Mouse (Mus musculus): ENCODE measurements around the gene Bglap3.
"Not testable (repeated sequence)": the region's sequence is repeated elsewhere in the genome, so short reads cannot be mapped to it uniquely, and the experiment has no call there.

The Bglap3 gene

GRCm38 (mm10) chr3:88376644-88377043 is 4.1 kb upstream of the Bglap3 start:
- not testable (repeated sequence) for DNase-seq

GRCm38 (mm10) chr3:88375750-88376626 is 3.4 kb upstream of the Bglap3 start:
- peak; percentile 67 for DNase-seq

- not testable (repeated sequence) for DNase-seq
Observed at GRCm38 (mm10) chr3:88368511-88368910, 4.0 kb downstream of the Bglap3 start.

DNA sequence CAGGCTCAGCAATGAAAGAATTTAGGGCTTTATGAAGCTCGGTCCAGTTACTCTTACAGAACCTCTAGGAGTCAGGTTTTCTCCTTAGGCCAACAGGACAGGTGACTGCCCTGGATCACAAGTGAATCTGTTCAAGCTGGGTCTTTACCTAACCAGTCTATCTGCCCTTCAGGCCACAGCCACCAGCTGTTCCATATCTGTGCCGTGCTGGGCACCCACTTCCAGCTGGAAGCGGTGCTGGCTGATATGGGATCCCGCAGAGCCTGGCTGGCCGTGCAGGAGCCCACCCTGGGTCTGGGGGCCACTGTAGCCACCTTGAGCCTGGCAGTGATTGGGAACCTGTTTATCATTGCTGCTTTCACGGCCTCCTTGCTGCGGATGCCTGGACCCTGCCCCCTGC is 5.0 kb downstream of the Bglap3 start:
- DNase-seq, result not testable (repeated sequence)

GRCm38 (mm10) chr3:88366830-88367428 is 5.6 kb downstream of the Bglap3 start:
- peak; percentile 83 for DNase-seq

DNA sequence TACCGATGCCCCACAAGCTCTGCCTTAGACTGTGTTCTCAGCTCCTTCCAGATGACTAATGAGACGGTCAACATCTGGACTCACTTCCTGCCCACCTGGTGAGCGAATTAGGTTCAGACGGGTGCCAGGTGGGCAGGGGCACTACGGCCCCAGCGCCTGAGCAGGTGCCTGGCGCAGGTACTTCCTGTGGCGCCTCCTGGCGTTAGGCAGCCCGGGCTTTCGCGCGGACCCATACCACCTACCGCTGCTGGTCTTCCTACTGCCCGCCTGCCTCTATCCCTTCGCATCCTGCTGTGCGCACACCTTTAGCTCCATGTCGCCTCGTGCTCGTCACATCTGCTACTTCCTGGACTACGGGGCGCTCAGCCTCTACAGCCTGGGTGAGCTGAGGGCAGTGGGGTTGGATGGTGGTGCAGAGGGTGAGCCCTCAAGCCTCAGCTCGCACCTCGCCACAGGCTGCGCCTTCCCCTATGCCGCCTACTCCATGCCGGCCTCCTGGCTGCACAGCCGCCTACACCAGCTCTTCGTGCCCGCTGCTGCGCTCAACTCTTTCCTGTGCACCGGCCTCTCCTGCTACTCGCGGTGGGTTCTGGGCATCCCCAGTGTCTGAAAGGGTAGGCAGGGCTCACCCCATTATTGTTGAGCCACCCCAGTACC is 6.7 kb downstream of the Bglap3 start:
- DNase-seq, result peak; percentile 45

DNA sequence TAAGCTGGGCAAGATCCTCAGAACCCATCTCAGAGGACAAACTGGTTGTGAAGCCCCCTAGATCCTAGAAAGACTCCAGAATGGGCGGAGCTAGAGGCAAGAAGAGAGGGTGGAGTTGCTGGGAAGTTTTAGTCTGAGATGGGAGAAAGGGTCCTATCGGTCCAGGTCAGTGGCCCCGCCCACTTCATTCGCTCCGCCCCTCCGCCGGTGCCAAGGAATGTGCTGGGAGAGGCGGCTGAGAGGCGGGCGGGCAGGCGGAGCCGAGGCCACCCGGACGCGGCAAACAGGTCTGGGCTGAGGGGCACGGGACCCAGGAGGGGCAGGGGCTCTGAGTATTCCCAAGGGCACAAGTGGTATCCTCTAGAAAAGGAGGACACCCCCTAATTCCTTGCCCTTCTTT is 8.2 kb downstream of the Bglap3 start, which contains the start of gene Paqr6:
TSS of gene Paqr6 (plus strand) at position 248 of the 400 bp plus-strand sequence.
- DNase-seq, result peak; percentile 48

DNA sequence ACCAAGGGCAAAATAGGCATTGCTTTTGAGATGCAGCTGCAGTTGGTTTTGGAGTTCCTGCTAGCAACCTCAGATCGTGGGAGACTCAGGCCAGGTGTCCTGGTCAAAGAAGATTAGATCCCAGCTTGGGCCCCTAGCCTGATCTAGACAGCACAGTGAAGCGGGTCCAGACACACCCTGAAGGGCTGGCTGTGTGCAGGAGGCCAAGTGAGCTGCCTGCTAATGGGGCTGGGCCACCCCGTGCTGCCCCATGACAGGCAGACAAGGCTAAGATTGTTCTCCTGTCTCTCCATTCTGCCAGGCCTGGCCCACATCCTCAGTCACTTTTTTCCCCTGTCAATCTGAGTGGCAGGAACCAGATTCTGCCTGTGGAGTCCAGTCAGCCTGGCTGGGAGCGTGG is 8.8 kb downstream of the Bglap3 start:
- no peak for DNase-seq

- no peak for DNase-seq
Observed at GRCm38 (mm10) chr3:88361612-88362313, 10.8 kb downstream of the Bglap3 start.

DNA sequence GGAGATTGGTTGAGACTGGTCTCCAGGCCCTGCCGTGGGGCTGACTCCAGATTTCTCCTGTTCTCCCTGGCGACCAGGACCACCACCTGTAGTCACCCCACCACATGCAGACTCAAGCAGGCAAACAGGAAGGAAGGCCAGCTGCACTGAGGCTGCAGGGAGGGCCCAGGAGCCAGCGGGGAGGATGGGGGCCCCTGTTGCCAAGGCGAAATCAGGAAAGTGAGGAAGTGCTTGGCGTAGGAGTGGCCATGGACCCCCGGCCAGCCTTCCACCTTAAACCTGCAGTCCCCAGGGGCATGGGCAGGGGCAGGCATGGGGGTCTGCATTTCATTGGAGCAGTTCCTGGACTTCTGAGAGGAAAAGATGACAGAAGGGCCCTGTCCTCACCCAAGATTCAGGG is 11.4 kb downstream of the Bglap3 start:
- peak; percentile 53 for DNase-seq

DNA sequence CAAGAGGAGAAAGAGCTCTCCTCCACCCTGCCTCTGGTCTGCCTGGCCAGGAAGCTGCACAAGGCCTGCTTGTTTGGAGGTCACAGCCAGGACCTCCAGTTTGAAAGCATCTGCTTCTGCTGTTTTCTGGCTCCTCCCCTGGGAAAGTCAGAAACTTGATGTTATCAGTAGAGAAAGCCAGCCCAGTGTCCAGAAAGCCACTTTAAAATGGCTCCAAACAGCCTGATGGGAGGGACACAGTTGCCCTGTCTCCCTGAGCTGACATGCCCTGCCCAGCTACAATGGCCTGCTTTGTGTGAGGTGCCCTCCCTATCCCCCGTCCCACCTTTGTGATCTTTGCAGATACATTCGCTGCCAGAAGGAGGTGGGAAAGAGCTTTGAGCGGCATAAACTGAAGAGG is 12.6 kb downstream of the Bglap3 start:
- DNase-seq, result no peak

DNA sequence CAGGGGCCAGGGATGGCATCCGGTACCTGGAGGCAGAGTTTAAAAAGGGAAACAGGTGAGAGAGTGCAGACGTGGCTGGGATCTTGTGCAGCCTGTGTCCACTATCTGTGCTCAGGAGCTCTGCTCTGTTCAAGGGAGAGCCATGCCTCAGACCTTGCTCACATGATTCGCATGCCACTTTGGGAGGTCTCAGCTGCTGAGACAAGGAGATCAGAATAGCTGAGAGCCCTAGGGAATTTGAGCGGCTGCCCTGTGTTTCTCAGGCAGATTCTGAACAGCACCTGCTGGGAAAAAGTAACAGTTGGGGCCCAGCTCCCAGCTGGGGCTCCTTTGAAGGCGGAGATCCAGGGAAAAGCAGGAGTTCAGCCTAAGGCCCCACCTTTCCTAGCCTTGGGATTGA is 13.0 kb downstream of the Bglap3 start:
- no peak for DNase-seq

- DNase-seq, result no peak
Observed at GRCm38 (mm10) chr3:88354396-88355165, 18.0 kb downstream of the Bglap3 start.

- DNase-seq, result no peak
Observed at GRCm38 (mm10) chr3:88352907-88353306, 19.6 kb downstream of the Bglap3 start.

DNA sequence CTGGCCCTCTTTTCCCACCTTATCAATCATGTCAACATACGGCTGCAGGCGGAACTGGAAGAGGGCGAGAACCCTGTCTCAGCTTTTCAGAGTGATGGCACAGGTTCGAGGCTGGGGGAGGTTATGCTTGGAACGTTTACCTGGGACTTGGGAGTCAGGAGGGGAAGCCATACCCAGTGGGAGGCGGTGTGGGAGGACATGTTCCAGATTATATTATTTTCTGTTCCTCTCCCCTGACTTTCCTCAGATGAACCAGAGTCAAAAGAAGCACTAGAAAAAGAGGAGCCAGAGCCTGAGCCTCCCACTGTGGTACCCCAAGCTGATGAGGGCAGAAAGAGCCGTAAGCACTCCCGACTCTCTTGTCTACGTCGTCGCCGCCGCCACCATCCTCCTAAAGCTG is 21.8 kb downstream of the Bglap3 start:
- DNase-seq, result no peak

- no peak for DNase-seq
Observed at GRCm38 (mm10) chr3:88339006-88339405, 33.5 kb downstream of the Bglap3 start.

DNA sequence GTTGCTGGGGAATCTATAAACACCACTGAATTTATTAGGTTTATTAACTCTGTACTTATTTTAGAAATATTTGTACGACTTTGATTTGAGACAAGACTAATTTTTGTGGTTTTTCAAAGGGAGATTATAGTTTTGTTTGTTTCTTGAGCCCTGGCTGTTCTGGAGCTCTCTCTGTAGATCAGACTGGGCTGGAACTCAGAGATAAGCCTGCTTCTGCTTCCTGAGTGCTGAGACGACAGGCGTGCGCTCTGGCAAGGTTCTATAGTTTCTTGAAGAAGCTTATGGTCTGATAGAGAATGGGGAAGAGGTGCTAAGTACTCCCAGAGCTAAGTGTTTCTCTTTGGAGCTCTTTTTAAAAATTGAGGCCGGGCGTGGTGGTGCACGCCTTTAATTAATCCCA is 34.2 kb downstream of the Bglap3 start:
- DNase-seq, result no peak

GRCm38 (mm10) chr3:88337367-88338020 is 35.0 kb downstream of the Bglap3 start:
- peak; percentile 25 for DNase-seq

GRCm38 (mm10) chr3:88336058-88337013 is 36.2 kb downstream of the Bglap3 start, which contains the start of the genes Tmem79 and Smg5:
TSS of gene Tmem79 (minus strand) at chr3:88336148.
TSS of gene Smg5 (plus strand) at chr3:88336260.
- peak; percentile 97 for DNase-seq

GRCm38 (mm10) chr3:88335436-88336053 is 37.0 kb downstream of the Bglap3 start:
- DNase-seq, result no peak

Data from thymus, postnatal 4 days (tissue).